Mouse (Mus musculus) hindlimb bud, embryonic 11.5 days (tissue): ENCODE data around the gene Sel1l2.

Experiments
- DNase-seq: peaks from one replicate; pipeline ENCODE4 v3.0.0-alpha.2; 2012; ENCODE audit warnings: low read depth, low spot score; ENCODE audit errors: extremely low spot score

Gene Sel1l2

GRCm38 (mm10) chr2:140389525-140389924 is at the start of gene Sel1l2:
Gene Sel1l2, minus strand, starts transcription at chr2:140389706.
- no peak for DNase-seq

GRCm38 (mm10) chr2:140439081-140439480 is 49.6 kb upstream of the Sel1l2 start:
- no peak for DNase-seq

- peak; percentile 61 for DNase-seq
These were observed 37.8 kb upstream of the Sel1l2 start for GRCm38 (mm10) chr2:140427283-140427682.

- no peak for DNase-seq
These were observed 36.3 kb upstream of the Sel1l2 start for GRCm38 (mm10) chr2:140425844-140426243.

- no peak for DNase-seq
These were observed 6.3 kb upstream of the Sel1l2 start for GRCm38 (mm10) chr2:140395744-140396231.

GRCm38 (mm10) chr2:140395179-140395578 is 5.7 kb upstream of the Sel1l2 start, which contains the start of gene Macrod2:
Gene Macrod2, plus strand, starts transcription at chr2:140395309.
- peak; percentile 77 for DNase-seq

- DNase-seq, result no peak
These were observed 24.7 kb downstream of the Sel1l2 start for GRCm38 (mm10) chr2:140364804-140365203.

GRCm38 (mm10) chr2:140359905-140360304 is 29.6 kb downstream of the Sel1l2 start:
- no peak for DNase-seq

GRCm38 (mm10) chr2:140342394-140342793 is 47.1 kb downstream of the Sel1l2 start:
- no peak for DNase-seq

GRCm38 (mm10) chr2:140330508-140331306 is 58.8 kb downstream of the Sel1l2 start:
- DNase-seq, result no peak

- no peak for DNase-seq
These were observed 86.4 kb downstream of the Sel1l2 start for GRCm38 (mm10) chr2:140302976-140303708.

- DNase-seq, result no peak
These were observed 92.4 kb downstream of the Sel1l2 start for GRCm38 (mm10) chr2:140297155-140297554.

- DNase-seq, result no peak
These were observed 95.7 kb downstream of the Sel1l2 start for GRCm38 (mm10) chr2:140293820-140294219.

GRCm38 (mm10) chr2:140280808-140281207 is 108.7 kb downstream of the Sel1l2 start:
- no peak for DNase-seq

- no peak for DNase-seq
These were observed 133.8 kb downstream of the Sel1l2 start for GRCm38 (mm10) chr2:140255595-140256141.

- DNase-seq, result no peak
These were observed 135.2 kb downstream of the Sel1l2 start for GRCm38 (mm10) chr2:140254256-140254655.

GRCm38 (mm10) chr2:140243105-140243504 is 146.4 kb downstream of the Sel1l2 start:
- no peak for DNase-seq

- no peak for DNase-seq
These were observed 147.1 kb downstream of the Sel1l2 start for GRCm38 (mm10) chr2:140242398-140242797.

GRCm38 (mm10) chr2:140237245-140237644 is 152.3 kb downstream of the Sel1l2 start:
- no peak for DNase-seq

GRCm38 (mm10) chr2:140230295-140230694 is 159.2 kb downstream of the Sel1l2 start:
- DNase-seq, result no peak

- DNase-seq, result no peak
These were observed 169.2 kb downstream of the Sel1l2 start for GRCm38 (mm10) chr2:140220325-140220724.

GRCm38 (mm10) chr2:140215965-140216364 is 173.5 kb downstream of the Sel1l2 start:
- no peak for DNase-seq
